Mouse (Mus musculus): ENCODE measurements around the gene Mipep.
A peak's percentile ranks its signal among the peaks of the same experiment; 100 is the strongest.

Gene Mipep

GRCm38 (mm10) chr14:60784427-60785315, at the start of gene Mipep:
Gene Mipep (plus strand): TSS chr14:60784573.
- peak; percentile 95 for DNase-seq (ENCODE audit: low read depth, low spot score)

GRCm38 (mm10) chr14:60735206-60735605, 49.2 kb upstream of the Mipep start:
- no peak for DNase-seq (ENCODE audit: low read depth, low spot score)

- DNase-seq (ENCODE audit: low read depth, low spot score), result no peak
Observed at GRCm38 (mm10) chr14:60735848-60736547, 48.4 kb upstream of the Mipep start.

GRCm38 (mm10) chr14:60736591-60737192, 47.7 kb upstream of the Mipep start:
- DNase-seq (ENCODE audit: low read depth, low spot score), result peak; percentile 86

- no peak for DNase-seq (ENCODE audit: low read depth, low spot score)
Observed at GRCm38 (mm10) chr14:60737202-60737611, 47.2 kb upstream of the Mipep start.

- DNase-seq (ENCODE audit: low read depth, low spot score), result no peak
Observed at GRCm38 (mm10) chr14:60738434-60738938, 45.9 kb upstream of the Mipep start.

GRCm38 (mm10) chr14:60739155-60739554, 45.2 kb upstream of the Mipep start:
- DNase-seq (ENCODE audit: low read depth, low spot score), result no peak

GRCm38 (mm10) chr14:60739616-60740015, 44.8 kb upstream of the Mipep start:
- no peak for DNase-seq (ENCODE audit: low read depth, low spot score)

GRCm38 (mm10) chr14:60740507-60740906, 43.9 kb upstream of the Mipep start:
- no peak for DNase-seq (ENCODE audit: low read depth, low spot score)

- no peak for DNase-seq (ENCODE audit: low read depth, low spot score)
Observed at GRCm38 (mm10) chr14:60741033-60741432, 43.3 kb upstream of the Mipep start.

- no peak for DNase-seq (ENCODE audit: low read depth, low spot score)
Observed at GRCm38 (mm10) chr14:60741490-60741981, 42.8 kb upstream of the Mipep start.

- no peak for DNase-seq (ENCODE audit: low read depth, low spot score)
Observed at GRCm38 (mm10) chr14:60743681-60744080, 40.7 kb upstream of the Mipep start.

GRCm38 (mm10) chr14:60745201-60745600, 39.2 kb upstream of the Mipep start:
- no peak for DNase-seq (ENCODE audit: low read depth, low spot score)

GRCm38 (mm10) chr14:60746141-60746540, 38.2 kb upstream of the Mipep start:
- no peak for DNase-seq (ENCODE audit: low read depth, low spot score)

GRCm38 (mm10) chr14:60747154-60747870, 37.1 kb upstream of the Mipep start:
- no peak for DNase-seq (ENCODE audit: low read depth, low spot score)

GRCm38 (mm10) chr14:60749880-60750279, 34.5 kb upstream of the Mipep start:
- DNase-seq (ENCODE audit: low read depth, low spot score), result no peak

- no peak for DNase-seq (ENCODE audit: low read depth, low spot score)
Observed at GRCm38 (mm10) chr14:60751581-60751980, 32.8 kb upstream of the Mipep start.

GRCm38 (mm10) chr14:60752892-60753800, 31.2 kb upstream of the Mipep start:
- no peak for DNase-seq (ENCODE audit: low read depth, low spot score)

GRCm38 (mm10) chr14:60753801-60754126, 30.6 kb upstream of the Mipep start:
- DNase-seq (ENCODE audit: low read depth, low spot score), result no peak

- DNase-seq (ENCODE audit: low read depth, low spot score), result no peak
Observed at GRCm38 (mm10) chr14:60754656-60755055, 29.7 kb upstream of the Mipep start.
